Mouse (Mus musculus) bone marrow macrophage, adult 2 months (primary cell): ENCODE data around the gene Ccdc157.

Experiments
- CTCF ChIP-seq: IDR thresholded peaks from 2 replicates; pipeline ENCODE4 v1.5.1; 2012; ENCODE audit warnings: low read depth, mild to moderate bottlenecking, low read length, moderate library complexity
- POLR2A ChIP-seq: IDR thresholded peaks from 2 replicates; pipeline ENCODE4 v1.6.1; 2012; ENCODE audit warnings: mild to moderate bottlenecking, low read depth, low read length, borderline replicate concordance

DNA sequence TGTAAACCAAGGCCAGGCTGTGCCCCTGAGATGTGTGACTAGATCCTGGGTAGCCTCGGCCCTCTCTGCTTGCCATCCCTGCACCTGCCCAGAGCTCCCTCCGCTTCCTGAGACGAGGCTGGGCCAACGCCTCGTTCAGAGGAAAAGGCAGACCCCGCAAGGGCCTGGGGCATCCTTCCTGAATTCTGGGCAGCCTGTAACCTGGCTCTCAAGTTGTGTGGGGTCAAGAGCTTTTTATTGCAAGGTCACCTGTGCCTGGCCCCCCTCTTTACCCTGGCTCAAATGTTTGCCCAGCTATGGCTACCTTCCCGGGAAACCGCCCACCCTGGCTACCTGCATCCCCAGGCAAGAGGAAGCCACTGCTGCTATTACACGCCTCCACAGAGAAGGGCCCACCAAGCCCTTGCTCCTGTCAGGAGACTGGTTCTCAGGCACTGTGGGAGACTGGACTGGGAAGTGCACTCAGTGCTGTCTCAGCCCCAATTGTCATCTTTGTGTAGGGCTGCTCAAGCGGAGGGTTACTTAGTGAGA lies 62.9 kb downstream of the Ccdc157 start:
- TF ChIP-seq POLR2A (no peak), CTCF (no peak)
